Mouse (Mus musculus): ENCODE results near the gene Tcirg1. TPM values are rescaled to one million over a fixed set of nuclear protein-coding genes. Genes with fewer than 3 reads are reported as not detected.

Gene Tcirg1
- polyA plus RNA-seq, 1 experiment from 2014 or later, result 8.9 TPM

GRCm38 (mm10) chr19:3872373-3872772 is 34.6 kb downstream of the Tcirg1 start:
- H3K4me3 ChIP-seq (ENCODE audit: low read depth, low read length), result no peak overlapping the region
- ATAC-seq (ENCODE audit: low FRiP score), result no peak
- H3K27me3 ChIP-seq (ENCODE audit: control insufficient read depth, insufficient read depth, low read length), result no peaks in the 10 kb centered on the region
- H3K27ac ChIP-seq (ENCODE audit: low read depth, low read length), result no peak overlapping the region
- WGBS, result 86% methylated on average over 4 of the region's 4 CpGs
- H3K9ac ChIP-seq (ENCODE audit: low read length), result no peak overlapping the region
- no peak overlapping the region for H3K4me2 ChIP-seq
- DNase-seq (ENCODE audit: low spot score, missing footprints), result no peak
- no peaks in the 10 kb centered on the region for H3K36me3 ChIP-seq (ENCODE audit: control insufficient read depth, insufficient read depth, low read length)
- H3K4me1 ChIP-seq (ENCODE audit: control insufficient read depth, insufficient read depth, low read length), result no peaks in the 10 kb centered on the region
- no peaks in the 10 kb centered on the region for H3K9me3 ChIP-seq (ENCODE audit: control insufficient read depth, low read length)

GRCm38 (mm10) chr19:3871468-3871867 is 35.5 kb downstream of the Tcirg1 start:
- Histone ChIP-seq H3K36me3 (ENCODE audit: control insufficient read depth, insufficient read depth, low read length) (no peaks in the 10 kb centered on the region), H3K9me3 (ENCODE audit: control insufficient read depth, low read length) (no peaks in the 10 kb centered on the region), H3K9ac (ENCODE audit: low read length) (no peak overlapping the region), H3K27me3 (ENCODE audit: control insufficient read depth, insufficient read depth, low read length) (no peaks in the 10 kb centered on the region), H3K4me1 (ENCODE audit: control insufficient read depth, insufficient read depth, low read length) (no peaks in the 10 kb centered on the region), H3K4me2 (no peak overlapping the region), H3K27ac (ENCODE audit: low read depth, low read length) (no peak overlapping the region), H3K4me3 (ENCODE audit: low read depth, low read length) (no peak overlapping the region)
- DNase-seq (ENCODE audit: low spot score, missing footprints), result no peak
- no peak for ATAC-seq (ENCODE audit: low FRiP score)

- H3K4me3 ChIP-seq (ENCODE audit: low read depth, low read length), result no peak overlapping the region
- DNase-seq (ENCODE audit: low spot score, missing footprints) (no peak), ATAC-seq (ENCODE audit: low FRiP score) (no peak)
- H3K9me3 ChIP-seq (ENCODE audit: control insufficient read depth, low read length), result no peaks in the 10 kb centered on the region; the same call in 1 of the 2 replicates
- no peak overlapping the region for H3K9ac ChIP-seq (ENCODE audit: low read length)
- no peak overlapping the region for H3K4me2 ChIP-seq
- no peaks in the 10 kb centered on the region for H3K36me3 ChIP-seq (ENCODE audit: control insufficient read depth, insufficient read depth, low read length)
- WGBS, result 97% methylated on average over 1 of the region's 1 CpGs
- no peaks in the 10 kb centered on the region for H3K27me3 ChIP-seq (ENCODE audit: control insufficient read depth, insufficient read depth, low read length)
- H3K27ac ChIP-seq (ENCODE audit: low read depth, low read length), result no peak overlapping the region
- H3K4me1 ChIP-seq (ENCODE audit: control insufficient read depth, insufficient read depth, low read length), result no peaks in the 10 kb centered on the region
These were observed 38.6 kb downstream of the Tcirg1 start for GRCm38 (mm10) chr19:3868290-3868689.

- Histone ChIP-seq H3K9ac (ENCODE audit: low read length) (no peak overlapping the region), H3K4me3 (ENCODE audit: low read depth, low read length) (no peak overlapping the region), H3K9me3 (ENCODE audit: control insufficient read depth, low read length) (no peaks in the 10 kb centered on the region; the same call in 1 of the 2 replicates), H3K27ac (ENCODE audit: low read depth, low read length) (no peak overlapping the region), H3K36me3 (ENCODE audit: control insufficient read depth, insufficient read depth, low read length) (peaks cover 2% of the 10 kb centered on the region; the same call in 1 of the 2 replicates), H3K4me1 (ENCODE audit: control insufficient read depth, insufficient read depth, low read length) (no peaks in the 10 kb centered on the region), H3K4me2 (no peak overlapping the region), H3K27me3 (ENCODE audit: control insufficient read depth, insufficient read depth, low read length) (no peaks in the 10 kb centered on the region)
- DNase-seq (ENCODE audit: low spot score, missing footprints), result no peak
- no peak for ATAC-seq (ENCODE audit: low FRiP score)
- 81% methylated on average over 2 of the region's 2 CpGs for WGBS
These were observed 42.0 kb downstream of the Tcirg1 start for GRCm38 (mm10) chr19:3864960-3865359.

GRCm38 (mm10) chr19:3862713-3863112 is 44.2 kb downstream of the Tcirg1 start:
- H3K27ac ChIP-seq (ENCODE audit: low read depth, low read length), result no peak overlapping the region
- H3K36me3 ChIP-seq (ENCODE audit: control insufficient read depth, insufficient read depth, low read length), result peaks cover 2% of the 10 kb centered on the region; the same call in 1 of the 2 replicates
- DNase-seq (ENCODE audit: low spot score, missing footprints), result no peak
- no peaks in the 10 kb centered on the region for H3K27me3 ChIP-seq (ENCODE audit: control insufficient read depth, insufficient read depth, low read length)
- H3K9ac ChIP-seq (ENCODE audit: low read length), result no peak overlapping the region
- H3K9me3 ChIP-seq (ENCODE audit: control insufficient read depth, low read length), result no peaks in the 10 kb centered on the region; the same call in 1 of the 2 replicates
- 86% methylated on average over 2 of the region's 2 CpGs for WGBS
- H3K4me1 ChIP-seq (ENCODE audit: control insufficient read depth, insufficient read depth, low read length), result no peaks in the 10 kb centered on the region
- H3K4me2 ChIP-seq, result no peak overlapping the region
- H3K4me3 ChIP-seq (ENCODE audit: low read depth, low read length), result no peak overlapping the region
- no peak for ATAC-seq (ENCODE audit: low FRiP score)

- 89% methylated on average over 3 of the region's 3 CpGs for WGBS
- H3K27me3 ChIP-seq (ENCODE audit: control insufficient read depth, insufficient read depth, low read length), result no peaks in the 10 kb centered on the region
These were observed 49.7 kb downstream of the Tcirg1 start for GRCm38 (mm10) chr19:3857220-3857619.

GRCm38 (mm10) chr19:3855601-3856000 is 51.3 kb downstream of the Tcirg1 start:
- DNase-seq (ENCODE audit: low spot score, missing footprints), result no peak
- H3K27me3 ChIP-seq (ENCODE audit: control insufficient read depth, insufficient read depth, low read length), result no peaks in the 10 kb centered on the region
- no peaks in the 10 kb centered on the region for H3K36me3 ChIP-seq (ENCODE audit: control insufficient read depth, insufficient read depth, low read length)
- H3K9me3 ChIP-seq (ENCODE audit: control insufficient read depth, low read length), result no peaks in the 10 kb centered on the region
- no peak overlapping the region for H3K27ac ChIP-seq (ENCODE audit: low read depth, low read length)
- H3K9ac ChIP-seq (ENCODE audit: low read length), result no peak overlapping the region
- WGBS, result 26% methylated on average over 4 of the region's 4 CpGs
- H3K4me3 ChIP-seq (ENCODE audit: low read depth, low read length), result no peak overlapping the region
- peaks cover 14% of the 10 kb centered on the region for H3K4me1 ChIP-seq (ENCODE audit: control insufficient read depth, insufficient read depth, low read length)
- no peak for ATAC-seq (ENCODE audit: low FRiP score)
- H3K4me2 ChIP-seq, result no peak overlapping the region

More at GRCm38 (mm10) chr19:3857220-3857619, 49.7 kb downstream of the Tcirg1 start:
- H3K36me3 ChIP-seq (ENCODE audit: control insufficient read depth, insufficient read depth, low read length), result peaks cover 2% of the 10 kb centered on the region; the same call in 1 of the 2 replicates
- H3K27ac ChIP-seq (ENCODE audit: low read depth, low read length), result no peak overlapping the region
- ATAC-seq (ENCODE audit: low FRiP score) (no peak), DNase-seq (ENCODE audit: low spot score, missing footprints) (no peak)
- H3K4me3 ChIP-seq (ENCODE audit: low read depth, low read length), result no peak overlapping the region
- H3K4me1 ChIP-seq (ENCODE audit: control insufficient read depth, insufficient read depth, low read length), result peaks cover 8% of the 10 kb centered on the region
- no peaks in the 10 kb centered on the region for H3K9me3 ChIP-seq (ENCODE audit: control insufficient read depth, low read length)
- H3K4me2 ChIP-seq, result no peak overlapping the region
- H3K9ac ChIP-seq (ENCODE audit: low read length), result no peak overlapping the region

- DNase-seq (ENCODE audit: low spot score, missing footprints) (no peak), ATAC-seq (ENCODE audit: low FRiP score) (no peak)
- Histone ChIP-seq H3K27ac (ENCODE audit: low read depth, low read length) (no peak overlapping the region), H3K9ac (ENCODE audit: low read length) (no peak overlapping the region), H3K4me3 (ENCODE audit: low read depth, low read length) (no peak overlapping the region), H3K27me3 (ENCODE audit: control insufficient read depth, insufficient read depth, low read length) (no peaks in the 10 kb centered on the region), H3K4me1 (ENCODE audit: control insufficient read depth, insufficient read depth, low read length) (peaks cover 14% of the 10 kb centered on the region), H3K9me3 (ENCODE audit: control insufficient read depth, low read length) (no peaks in the 10 kb centered on the region), H3K4me2 (no peak overlapping the region), H3K36me3 (ENCODE audit: control insufficient read depth, insufficient read depth, low read length) (no peaks in the 10 kb centered on the region)
- WGBS, result 67% methylated on average over 6 of the region's 6 CpGs
These were observed 51.8 kb downstream of the Tcirg1 start for GRCm38 (mm10) chr19:3855091-3855490.

- DNase-seq (ENCODE audit: low spot score, missing footprints), result no peak
- H3K27me3 ChIP-seq (ENCODE audit: control insufficient read depth, insufficient read depth, low read length), result no peaks in the 10 kb centered on the region
- H3K4me1 ChIP-seq (ENCODE audit: control insufficient read depth, insufficient read depth, low read length), result peaks cover 14% of the 10 kb centered on the region
- H3K9me3 ChIP-seq (ENCODE audit: control insufficient read depth, low read length), result no peaks in the 10 kb centered on the region
- no peak overlapping the region for H3K4me3 ChIP-seq (ENCODE audit: low read depth, low read length)
- no peaks in the 10 kb centered on the region for H3K36me3 ChIP-seq (ENCODE audit: control insufficient read depth, insufficient read depth, low read length)
- H3K4me2 ChIP-seq, result no peak overlapping the region
- 98% methylated on average over 1 of the region's 1 CpGs for WGBS
- no peak overlapping the region for H3K27ac ChIP-seq (ENCODE audit: low read depth, low read length)
- no peak overlapping the region for H3K9ac ChIP-seq (ENCODE audit: low read length)
- no peak for ATAC-seq (ENCODE audit: low FRiP score)
These were observed 53.0 kb downstream of the Tcirg1 start for GRCm38 (mm10) chr19:3853891-3854290.
